Mouse (Mus musculus) liver, embryonic 15.5 days (tissue): Measurements from ENCODE around the gene Zfand3. TPM values are rescaled to one million over a fixed set of nuclear protein-coding genes. Genes with fewer than 3 reads are reported as not detected.

Source experiments
- ATAC-seq: fragments of 200-750 bp; cut with Nextera tagmentation; 2 replicates; pipeline ENCODE4 v1.8.0; 2017; ENCODE audit warnings: moderate number of reproducible peaks, mild to moderate bottlenecking, moderate library complexity; ENCODE audit not compliant: insufficient read depth
- H3K27ac ChIP-seq: fragments of 300-500 bp; sonication (generic); replicated peaks from 2 replicates; pipeline ENCODE4 v1.5.1; 2015; ENCODE audit warnings: mild to moderate bottlenecking, inconsistent platforms
- H3K27me3 ChIP-seq: fragments of 300-500 bp; sonication (generic); 2 replicates; pipeline ENCODE4 v1.6.1; 2015; ENCODE audit warnings: mild to moderate bottlenecking, inconsistent platforms
- H3K36me3 ChIP-seq: fragments of 300-500 bp; sonication (generic); replicated peaks from 2 replicates; pipeline ENCODE4 v1.6.1; 2015; ENCODE audit warnings: moderate library complexity, mild to moderate bottlenecking, inconsistent platforms
- H3K4me1 ChIP-seq: fragments of 300-500 bp; sonication (generic); replicated peaks from 2 replicates; pipeline ENCODE4 v1.6.1; 2015; ENCODE audit warnings: inconsistent platforms
- H3K4me2 ChIP-seq: fragments of 300-500 bp; sonication (generic); 2 replicates; pipeline ENCODE4 v1.6.1; 2015; ENCODE audit warnings: moderate library complexity, mild to moderate bottlenecking, inconsistent platforms
- H3K4me3 ChIP-seq: fragments of 300-500 bp; sonication (generic); replicated peaks from 2 replicates; pipeline ENCODE4 v1.5.1; 2015; ENCODE audit warnings: mild to moderate bottlenecking, inconsistent platforms
- H3K9ac ChIP-seq: fragments of 300-500 bp; sonication (generic); 2 replicates; pipeline ENCODE4 v1.6.1; 2015; ENCODE audit warnings: moderate library complexity, mild to moderate bottlenecking, inconsistent platforms
- H3K9me3 ChIP-seq: fragments of 300-500 bp; sonication (generic); replicated peaks from 2 replicates; pipeline ENCODE4 v1.6.1; 2016; ENCODE audit warnings: inconsistent platforms
- WGBS: fragments of 180-500 bp; shearing (Covaris S2); methylation state at CpG from one replicate; pipeline ENCODE4 v1.1.7; 2015; ENCODE audit warnings: mixed read lengths; ENCODE audit not compliant: insufficient replicate concordance; 5-methylcytosine and 5-hydroxymethylcytosine counted together
- polyA plus RNA-seq: library from polyadenylated mRNA; unstranded; fragments of >200 nt; fragmentation: Nextera tagmentation; extraction: Ambion mirVana; gene quantifications from 2 replicates; pipeline ENCODE4 v1.2.1, GENCODE M21; 2015

The Zfand3 gene
- polyA plus RNA-seq, 1 experiment from 2014 or later = 15.4 TPM

- WGBS = 50% methylated on average over 2 of the region's 2 CpGs
- no peak overlapping the region for H3K27ac ChIP-seq
These were observed 189.1 kb downstream of the Zfand3 start for GRCm38 (mm10) chr17:30193615-30194014.

GRCm38 (mm10) chr17:30194091-30194490 lies 189.6 kb downstream of the Zfand3 start:
- 65% methylated on average over 3 of the region's 3 CpGs for WGBS
- Histone ChIP-seq H3K4me3 (no peak overlapping the region), H3K4me1 (peaks cover 7% of the 10 kb centered on the region; the same call in 1 of the 2 replicates), H3K9me3 (no peaks in the 10 kb centered on the region), H3K4me2 (no peak overlapping the region), H3K36me3 (peaks cover 17% of the 10 kb centered on the region; the same call in 1 of the 2 replicates), H3K9ac (no peak overlapping the region), H3K27ac (no peak overlapping the region), H3K27me3 (no peaks in the 10 kb centered on the region)
- ATAC-seq = no peak

More at GRCm38 (mm10) chr17:30193615-30194014, 189.1 kb downstream of the Zfand3 start:
- Histone ChIP-seq H3K4me3 (no peak overlapping the region), H3K27me3 (no peaks in the 10 kb centered on the region), H3K36me3 (peaks cover 17% of the 10 kb centered on the region; the same call in 1 of the 2 replicates), H3K4me1 (peaks cover 7% of the 10 kb centered on the region; the same call in 1 of the 2 replicates), H3K4me2 (no peak overlapping the region), H3K9me3 (no peaks in the 10 kb centered on the region), H3K9ac (no peak overlapping the region)
- ATAC-seq = no peak

DNA sequence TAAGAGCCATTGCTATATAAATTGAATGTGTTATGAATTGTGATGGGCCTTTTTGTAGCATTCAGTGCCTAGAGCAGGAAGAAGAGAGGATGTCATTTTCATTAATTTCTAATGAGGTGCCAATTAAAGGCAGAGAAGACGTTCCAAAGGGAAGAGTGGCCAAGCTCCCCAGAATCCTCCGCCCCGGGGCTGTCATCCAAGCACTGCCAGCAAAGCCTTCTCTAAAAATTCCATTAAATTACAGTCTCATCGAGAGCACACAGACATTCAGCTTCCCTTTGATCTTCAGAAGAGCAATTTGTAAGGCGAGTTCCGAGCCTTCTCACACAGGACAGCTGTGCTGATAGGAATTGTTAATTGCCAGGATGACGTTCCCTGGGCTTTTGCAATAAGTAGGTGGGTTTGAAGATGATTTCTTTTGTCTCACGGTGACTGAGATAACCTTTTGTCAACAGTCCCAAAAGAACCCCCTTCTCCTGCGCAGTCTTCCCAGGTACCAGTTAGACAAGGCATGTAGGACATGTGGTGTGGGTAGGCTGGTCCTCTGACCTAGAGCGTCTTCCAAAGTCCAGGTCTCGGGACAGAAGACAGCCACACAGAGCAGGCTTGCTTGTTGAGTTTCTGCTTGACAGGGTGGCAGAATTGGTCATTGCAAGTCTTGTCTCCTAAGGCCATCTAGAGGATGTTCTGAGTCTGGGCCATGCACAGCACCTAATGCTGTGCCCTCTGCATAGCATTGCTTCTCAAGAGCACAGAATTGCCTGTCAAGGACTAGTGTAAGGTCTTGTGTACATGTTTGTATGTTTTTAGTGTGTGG lies 190.3 kb downstream of the Zfand3 start:
- Histone ChIP-seq H3K4me3 (no peak overlapping the region), H3K9me3 (no peaks in the 10 kb centered on the region), H3K36me3 (peaks cover 17% of the 10 kb centered on the region; the same call in 1 of the 2 replicates), H3K9ac (no peak overlapping the region), H3K27ac (no peak overlapping the region), H3K4me2 (no peak overlapping the region), H3K27me3 (no peaks in the 10 kb centered on the region), H3K4me1 (peaks cover 7% of the 10 kb centered on the region; the same call in 1 of the 2 replicates)
- no peak; the same call in 1 of the 2 replicates for ATAC-seq
- WGBS = 70% methylated on average over 11 of the region's 11 CpGs

GRCm38 (mm10) chr17:30195591-30196183 lies 191.2 kb downstream of the Zfand3 start:
- WGBS = 88% methylated on average over 21 of the region's 21 CpGs

DNA sequence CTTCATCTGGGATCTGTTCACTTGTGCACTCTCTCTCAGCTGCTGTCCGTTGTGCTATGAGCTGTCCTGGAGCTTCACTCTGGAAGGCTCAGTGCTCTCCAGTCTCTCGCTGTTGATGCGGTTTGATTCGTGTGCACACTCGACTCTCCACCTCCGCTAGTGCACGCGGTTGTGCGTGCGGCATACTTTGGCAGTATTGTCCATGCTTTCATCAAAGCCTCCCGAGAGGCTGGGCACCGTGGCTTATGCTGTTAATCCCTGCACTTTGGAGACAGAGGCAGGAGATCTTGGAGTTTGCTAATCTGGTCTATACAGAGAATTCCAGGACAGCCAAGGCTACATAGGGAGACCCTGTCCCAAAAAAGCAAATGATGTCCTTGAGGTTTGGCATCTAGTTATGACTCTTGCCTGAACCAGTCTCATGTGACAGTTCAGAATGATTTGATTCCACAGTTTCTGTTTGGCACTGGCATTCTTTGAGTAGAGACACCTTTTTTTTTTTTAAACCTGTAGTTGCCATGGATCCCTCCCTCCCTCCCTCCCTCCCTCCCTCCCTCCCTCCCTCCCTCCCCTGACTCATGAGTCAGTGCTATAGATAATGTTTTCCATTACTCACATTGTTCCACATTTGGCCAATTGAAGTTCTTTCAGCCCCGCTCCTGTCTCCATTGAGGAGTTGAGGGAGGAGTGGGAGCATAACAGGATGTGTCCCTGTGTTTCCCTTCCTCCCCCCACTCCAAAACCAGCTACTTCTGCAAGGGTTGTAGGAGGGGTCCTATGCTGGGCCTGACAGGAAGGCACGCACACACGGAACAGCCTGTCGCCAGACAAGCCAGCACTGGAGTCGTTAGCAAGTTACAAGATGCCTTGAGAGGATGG lies 192.1 kb downstream of the Zfand3 start:
- H3K9ac ChIP-seq = no peak overlapping the region
- 75% methylated on average over 17 of the region's 17 CpGs for WGBS
- no peak for ATAC-seq
- no peaks in the 10 kb centered on the region for H3K27me3 ChIP-seq
- H3K9me3 ChIP-seq = no peaks in the 10 kb centered on the region
- H3K27ac ChIP-seq = no peak overlapping the region
- H3K4me3 ChIP-seq = no peak overlapping the region
- no peak overlapping the region for H3K4me2 ChIP-seq
- H3K4me1 ChIP-seq = peaks cover 7% of the 10 kb centered on the region; the same call in 1 of the 2 replicates
- H3K36me3 ChIP-seq = peaks cover 17% of the 10 kb centered on the region; the same call in 1 of the 2 replicates

More at GRCm38 (mm10) chr17:30195591-30196183, 191.2 kb downstream of the Zfand3 start:
- H3K9ac ChIP-seq = no peak overlapping the region
- H3K9me3 ChIP-seq = no peaks in the 10 kb centered on the region
- no peak overlapping the region for H3K27ac ChIP-seq
- H3K4me2 ChIP-seq = no peak overlapping the region
- no peak for ATAC-seq
- no peak overlapping the region for H3K4me3 ChIP-seq
- H3K4me1 ChIP-seq = peaks cover 7% of the 10 kb centered on the region; the same call in 1 of the 2 replicates
- H3K36me3 ChIP-seq = peaks cover 17% of the 10 kb centered on the region; the same call in 1 of the 2 replicates
- no peaks in the 10 kb centered on the region for H3K27me3 ChIP-seq

- 35% methylated on average over 12 of the region's 12 CpGs for WGBS
- no peak overlapping the region for H3K27ac ChIP-seq
- H3K4me3 ChIP-seq = no peak overlapping the region
- H3K4me1 ChIP-seq = peaks cover 7% of the 10 kb centered on the region; the same call in 1 of the 2 replicates
- H3K36me3 ChIP-seq = peaks cover 15% of the 10 kb centered on the region; the same call in 1 of the 2 replicates
- no peak overlapping the region for H3K4me2 ChIP-seq
- no peak overlapping the region for H3K9ac ChIP-seq
- no peaks in the 10 kb centered on the region for H3K9me3 ChIP-seq
- no peak for ATAC-seq
- H3K27me3 ChIP-seq = no peaks in the 10 kb centered on the region
These were observed 192.9 kb downstream of the Zfand3 start for GRCm38 (mm10) chr17:30197280-30198030.

DNA sequence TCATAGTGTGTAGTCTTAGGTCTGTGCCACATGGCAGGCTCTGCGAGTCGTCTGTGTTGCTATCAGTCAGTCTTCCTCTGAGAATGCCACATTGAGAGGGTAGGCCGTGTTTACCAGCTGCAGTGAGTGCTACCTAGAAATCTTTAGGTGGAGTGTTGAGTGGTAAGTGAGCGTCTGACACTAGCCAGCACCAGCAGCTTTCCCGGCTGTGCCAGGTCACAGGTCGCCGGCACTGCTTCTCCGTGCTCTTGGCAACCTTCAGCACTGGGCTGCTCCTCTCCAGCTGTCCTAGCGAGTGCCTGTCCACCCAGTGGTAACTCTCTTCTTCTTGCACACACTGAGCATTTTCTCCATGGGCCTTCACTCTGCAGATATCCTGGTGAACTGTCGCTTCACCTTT lies 193.9 kb downstream of the Zfand3 start:
- WGBS = 78% methylated on average over 10 of the region's 10 CpGs
- H3K9ac ChIP-seq = no peak overlapping the region
- no peaks in the 10 kb centered on the region for H3K27me3 ChIP-seq
- peaks cover 6% of the 10 kb centered on the region; the same call in 1 of the 2 replicates for H3K36me3 ChIP-seq
- peaks cover 7% of the 10 kb centered on the region; the same call in 1 of the 2 replicates for H3K4me1 ChIP-seq
- no peaks in the 10 kb centered on the region for H3K9me3 ChIP-seq
- H3K27ac ChIP-seq = no peak overlapping the region
- H3K4me2 ChIP-seq = no peak overlapping the region
- ATAC-seq = no peak
- no peak overlapping the region for H3K4me3 ChIP-seq

GRCm38 (mm10) chr17:30199374-30200247 lies 195.1 kb downstream of the Zfand3 start:
- Histone ChIP-seq H3K27ac (no peak overlapping the region), H3K4me1 (peaks cover 7% of the 10 kb centered on the region; the same call in 1 of the 2 replicates), H3K4me3 (no peak overlapping the region), H3K9ac (no peak overlapping the region), H3K36me3 (0 out of 2 replicates have a peak, but pooled peaks cover 3% of the 10 kb centered on the region), H3K4me2 (no peak overlapping the region), H3K9me3 (no peaks in the 10 kb centered on the region), H3K27me3 (no peaks in the 10 kb centered on the region)
- 66% methylated on average over 13 of the region's 13 CpGs for WGBS
- ATAC-seq = no peak

- Histone ChIP-seq H3K4me1 (peaks cover 2% of the 10 kb centered on the region; the same call in 1 of the 2 replicates), H3K9me3 (no peaks in the 10 kb centered on the region), H3K27ac (no peak overlapping the region), H3K27me3 (no peaks in the 10 kb centered on the region), H3K4me2 (no peak overlapping the region), H3K4me3 (no peak overlapping the region), H3K36me3 (0 out of 2 replicates have a peak, but pooled peaks cover 3% of the 10 kb centered on the region), H3K9ac (no peak overlapping the region)
- WGBS = 81% methylated on average over 4 of the region's 4 CpGs
- ATAC-seq = no peak
These were observed 195.8 kb downstream of the Zfand3 start for GRCm38 (mm10) chr17:30200283-30200682.
